Mouse (Mus musculus): ENCODE data around the gene Ube2g2. TPM values are rescaled to one million over a fixed set of nuclear protein-coding genes. Genes with fewer than 3 reads are reported as not detected.
"Not testable (repeated sequence)": the region's sequence is repeated elsewhere in the genome, so short reads cannot be mapped to it uniquely, and the experiment has no call there.

Ube2g2 gene
- total RNA-seq, 2 experiments from 2014 or later: 81.7 to 84.9 TPM

DNA sequence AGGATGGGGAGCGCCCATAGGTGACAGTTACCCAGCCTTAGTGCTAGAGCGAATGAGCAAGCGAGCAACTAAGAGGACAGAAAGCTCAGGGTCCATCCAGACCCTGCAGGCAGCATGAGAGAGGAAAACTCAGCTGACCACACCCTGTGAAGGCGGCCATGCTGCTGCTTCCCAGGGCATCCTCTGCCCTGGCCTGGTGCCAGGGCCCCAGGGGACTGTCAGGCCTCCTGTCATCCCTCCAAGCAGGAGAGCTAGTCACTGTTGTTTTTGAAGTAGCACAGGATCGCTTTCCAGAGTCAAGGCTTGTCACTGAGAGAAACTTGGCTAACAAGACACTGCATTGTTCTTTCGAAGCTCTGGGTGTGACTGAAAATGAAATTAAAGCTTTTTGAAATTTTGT is 16.9 kb downstream of the Ube2g2 start:
- DNase-seq: no peak

DNA sequence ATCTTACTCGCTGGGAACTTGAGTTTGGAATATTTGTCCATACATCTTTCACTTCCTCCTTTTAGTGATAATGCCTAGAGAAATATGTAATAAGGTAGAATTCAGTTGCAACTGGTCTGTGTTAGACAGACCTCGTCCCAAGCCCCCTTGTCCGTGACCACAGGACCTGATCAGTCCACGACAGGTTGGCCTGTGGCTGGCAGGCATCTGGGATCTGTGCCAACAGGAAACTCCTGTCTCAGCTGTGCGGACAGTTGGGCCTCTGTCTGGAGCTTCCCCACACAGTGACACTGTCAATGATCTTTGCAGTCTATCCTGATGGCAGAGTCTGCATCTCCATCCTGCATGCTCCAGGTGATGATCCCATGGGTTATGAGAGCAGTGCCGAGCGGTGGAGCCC is 21.1 kb downstream of the Ube2g2 start:
- DNase-seq: no peak

DNA sequence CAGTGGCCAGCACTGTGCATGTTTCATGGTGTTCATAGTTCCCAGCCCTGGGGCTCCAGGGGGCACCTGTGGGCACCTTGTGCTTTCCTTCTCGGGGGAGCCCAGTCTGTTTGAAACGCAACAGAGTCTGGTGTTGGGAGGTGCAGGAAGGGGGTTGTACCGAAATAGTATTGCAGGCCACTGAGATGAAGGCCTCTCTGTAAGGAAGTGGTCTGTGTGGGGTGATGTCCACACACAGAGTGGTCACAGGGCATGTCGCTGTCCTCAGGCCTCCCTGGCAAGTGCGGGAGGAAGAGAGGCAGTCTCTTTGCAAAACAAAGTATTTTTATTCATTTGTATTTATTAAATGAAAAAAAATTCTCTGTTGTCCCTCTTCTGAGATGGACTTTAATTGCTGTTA is 23.5 kb downstream of the Ube2g2 start:
- no peak for DNase-seq

DNA sequence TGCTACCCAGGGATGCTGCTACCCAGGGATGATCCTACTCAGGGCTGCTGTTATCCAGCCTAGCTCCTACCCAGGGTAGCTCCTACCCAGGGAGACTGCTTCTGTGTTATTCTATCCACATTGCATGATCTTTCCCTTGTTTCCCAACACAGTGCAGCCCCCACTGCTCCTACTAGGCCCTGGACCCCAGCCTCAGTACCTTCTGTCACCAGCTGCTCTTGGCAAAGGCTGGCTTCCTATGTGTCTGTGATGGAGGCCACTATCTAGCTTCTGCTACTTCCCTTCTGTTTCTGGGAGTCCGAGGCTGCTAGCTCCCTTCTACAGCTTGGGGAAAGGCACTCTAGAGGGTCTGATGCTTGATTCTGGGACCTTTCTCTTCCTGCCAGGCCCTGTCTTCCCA is 25.4 kb downstream of the Ube2g2 start:
- DNase-seq: no peak

DNA sequence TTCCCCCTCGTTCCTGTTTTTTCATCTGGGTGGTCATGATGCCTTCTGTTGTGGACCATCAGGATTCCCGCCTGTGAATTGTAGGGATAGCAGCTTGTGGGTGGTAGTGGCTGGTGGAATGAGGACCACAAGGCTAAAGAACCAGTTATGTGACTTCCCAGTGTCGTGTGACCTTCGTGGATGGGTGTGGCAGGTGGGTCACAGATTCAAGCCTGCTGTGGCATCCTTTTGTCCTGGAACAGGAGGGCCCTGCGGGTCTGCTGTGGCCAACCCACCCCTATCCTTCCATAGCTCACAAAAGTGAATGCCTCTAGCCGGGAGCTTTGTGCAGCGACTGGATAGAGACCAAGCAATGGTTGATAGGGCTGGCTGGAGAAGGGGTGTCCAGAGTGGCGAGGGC is 25.8 kb downstream of the Ube2g2 start:
- DNase-seq: no peak

DNA sequence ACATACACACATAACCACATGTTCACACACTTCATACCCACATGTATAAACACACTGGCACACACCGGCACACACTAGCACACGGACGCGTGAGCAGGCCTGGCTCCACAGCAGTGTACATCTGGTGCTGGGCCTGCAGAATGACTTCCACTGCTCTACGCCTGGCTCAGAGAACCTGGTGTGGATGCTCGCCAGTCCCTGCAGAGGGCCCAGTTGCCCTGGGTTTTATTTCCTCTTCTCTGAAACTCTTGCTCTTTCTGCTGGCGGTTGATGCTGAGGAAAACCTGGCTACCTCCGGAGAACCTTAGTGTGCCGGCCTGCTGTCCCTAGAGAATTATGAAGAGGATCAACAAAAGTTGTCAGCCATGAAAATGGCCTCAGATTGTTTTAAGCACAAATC is 30.0 kb downstream of the Ube2g2 start:
- no peak for DNase-seq

DNA sequence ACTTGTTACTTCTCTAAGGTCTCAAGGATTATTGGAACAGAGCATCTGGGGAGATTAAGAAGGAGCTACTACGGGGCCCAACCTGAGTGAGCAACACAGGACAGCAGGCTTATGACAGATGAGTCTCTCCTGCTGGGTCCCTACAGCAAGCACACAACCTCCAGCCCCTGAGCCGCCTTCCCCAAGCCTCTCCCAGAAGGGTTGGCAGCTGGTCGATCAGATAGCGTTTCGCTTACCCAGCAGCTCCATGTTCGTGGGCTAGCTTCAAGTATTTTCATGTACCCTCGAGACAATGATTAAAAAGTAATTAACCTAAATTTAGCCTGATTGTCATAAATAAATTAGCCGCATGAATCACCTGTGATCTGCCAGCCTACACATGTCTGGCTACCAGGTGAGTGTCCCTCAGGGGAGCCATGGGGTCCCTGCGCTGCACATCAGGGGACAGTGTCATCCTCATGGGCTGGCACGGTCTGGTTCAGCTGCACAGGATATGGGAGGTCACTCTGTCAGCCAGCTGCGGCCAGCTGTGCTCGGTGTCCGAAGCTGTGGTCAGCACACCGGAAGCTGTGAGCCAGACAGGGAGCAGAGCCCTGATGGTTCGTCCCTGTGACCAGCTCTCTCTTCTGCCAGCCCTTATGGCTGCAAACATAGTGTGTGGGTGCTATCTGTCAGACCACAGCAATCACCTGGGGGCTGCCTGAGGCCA is 36.4 kb downstream of the Ube2g2 start:
- no peak for DNase-seq

DNA sequence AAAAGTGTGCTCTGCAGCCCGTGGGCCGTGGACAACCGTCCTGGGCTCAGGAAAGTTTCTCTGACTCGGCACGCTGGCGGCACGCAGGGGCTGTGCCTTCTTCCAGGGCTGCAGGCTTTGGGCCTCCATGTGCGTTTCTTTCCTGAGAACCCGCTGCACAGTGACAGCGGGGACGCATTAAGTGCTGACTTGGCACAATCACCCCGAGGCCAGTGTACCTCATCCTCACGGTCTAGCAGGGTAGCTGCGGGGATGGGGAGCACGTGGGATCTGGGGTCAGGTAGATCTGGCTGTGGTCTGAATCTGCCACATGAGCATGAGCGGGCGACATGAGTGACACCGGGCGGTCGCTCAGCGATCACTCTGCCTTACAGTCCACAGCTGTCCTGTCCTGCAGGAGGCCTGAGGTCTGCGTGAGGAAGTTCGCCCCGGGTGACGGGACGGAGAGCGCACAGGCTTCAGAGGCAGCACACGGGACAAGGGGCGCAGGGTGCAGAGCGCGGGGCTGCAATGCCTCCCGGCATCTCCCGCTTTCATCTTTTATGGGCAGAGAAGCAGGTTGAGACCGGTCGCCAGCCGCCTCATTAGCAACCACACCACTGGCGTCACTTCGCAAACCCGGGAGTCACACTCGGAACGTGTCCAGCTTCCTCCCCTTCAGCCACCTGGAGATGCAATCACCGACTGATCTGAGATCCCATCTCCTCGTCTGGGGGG is 42.0 kb downstream of the Ube2g2 start:
- DNase-seq: no peak

DNA sequence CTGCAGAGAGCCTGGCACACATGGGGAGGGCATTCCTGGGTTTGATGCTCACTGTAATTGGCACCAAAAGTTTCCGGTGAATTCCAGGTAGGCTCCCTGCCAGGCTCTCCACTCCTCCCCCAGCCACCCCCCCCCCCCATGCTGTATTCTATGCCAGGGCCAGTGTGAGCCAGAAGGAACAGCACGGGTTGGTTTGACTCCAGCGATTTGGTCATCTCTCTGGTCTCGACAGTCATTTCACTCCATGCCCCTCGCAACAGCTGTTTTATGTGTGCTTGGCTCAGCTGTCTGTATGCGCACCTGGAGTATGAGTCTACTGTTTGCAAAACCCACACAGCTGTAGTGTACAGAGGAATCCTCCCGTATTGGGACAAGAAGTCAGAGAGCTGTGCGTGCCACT is 44.3 kb downstream of the Ube2g2 start:
- no peak for DNase-seq

DNA sequence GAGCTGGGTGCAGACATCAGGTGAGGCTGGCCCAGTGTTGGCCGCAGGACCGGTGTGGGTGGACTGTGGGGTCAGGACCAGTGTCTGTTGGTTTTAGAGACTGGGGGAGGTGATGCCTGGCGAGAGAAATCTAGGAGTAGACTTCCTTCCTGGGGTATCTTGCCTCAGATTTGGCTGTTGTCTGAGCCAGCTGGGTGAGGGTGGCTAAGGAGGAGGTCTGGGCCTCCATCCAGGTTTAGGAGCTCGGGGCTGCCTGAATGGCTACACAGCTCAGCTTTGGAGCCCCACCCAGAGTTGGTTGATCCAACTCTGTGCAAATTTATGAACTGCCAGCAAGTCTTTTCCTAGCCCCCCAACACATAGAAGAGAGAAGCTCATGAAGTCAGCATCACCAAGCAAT is 45.3 kb downstream of the Ube2g2 start:
- no peak for DNase-seq

DNA sequence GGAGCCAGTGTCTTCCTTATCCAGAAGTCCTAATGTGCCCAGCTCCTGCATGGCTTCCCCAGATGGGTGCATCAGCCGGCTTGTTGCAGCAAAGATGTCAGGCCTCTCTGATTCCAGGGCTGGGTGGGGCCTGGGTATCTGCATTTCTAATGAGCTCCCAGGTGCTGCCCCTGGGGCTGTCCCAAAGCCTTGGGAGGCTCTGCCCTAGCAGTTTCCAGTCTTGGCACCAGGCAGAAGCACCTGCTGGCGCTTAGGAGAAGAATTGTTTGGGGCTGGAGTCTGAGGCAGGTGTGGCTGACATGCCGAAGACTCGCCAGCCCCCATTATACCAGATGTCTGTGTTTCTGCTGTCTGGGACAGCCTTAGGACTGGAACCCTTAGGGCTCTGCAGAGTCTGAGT is 48.6 kb downstream of the Ube2g2 start:
- DNase-seq: no peak

DNA sequence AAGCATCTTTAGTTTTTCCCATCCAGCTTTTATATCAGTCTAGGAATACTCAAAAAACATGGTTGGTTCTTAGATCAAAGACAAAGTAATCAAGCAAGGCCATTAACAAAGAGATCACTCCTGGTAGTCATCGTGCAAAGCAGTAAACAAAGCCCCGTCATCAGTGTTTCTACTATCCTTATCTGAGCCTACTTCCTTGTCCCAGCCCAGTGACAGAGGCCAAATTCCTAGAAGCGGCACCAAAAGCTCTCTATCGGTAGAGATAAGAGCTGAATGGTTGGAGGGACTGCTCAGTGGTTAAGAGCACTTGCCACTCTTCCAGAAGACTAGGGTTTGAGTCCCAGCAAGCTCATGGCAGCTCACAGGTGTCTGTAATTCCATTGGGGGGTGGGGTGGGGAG is 49.4 kb downstream of the Ube2g2 start:
- no peak for DNase-seq

DNA sequence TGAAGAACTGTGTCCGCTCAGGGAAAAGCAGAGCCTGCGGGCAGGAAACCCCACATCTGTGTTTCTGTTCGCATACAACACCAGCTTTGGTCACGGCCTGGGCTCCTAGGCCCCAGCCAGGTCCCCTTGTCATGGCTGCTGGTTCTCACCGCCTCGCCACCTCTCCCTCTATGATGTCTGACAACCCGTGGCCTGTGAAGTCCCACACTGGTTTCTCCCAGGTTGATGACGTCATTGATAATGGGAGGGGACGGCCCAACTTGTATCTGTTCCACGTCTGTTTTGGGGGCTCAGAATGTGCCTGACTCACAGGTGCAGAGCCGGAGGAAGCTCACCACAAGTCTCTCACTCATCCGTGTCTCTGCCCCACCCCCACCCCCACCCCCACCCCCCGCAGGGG is 51.7 kb downstream of the Ube2g2 start:
- no peak for DNase-seq

DNA sequence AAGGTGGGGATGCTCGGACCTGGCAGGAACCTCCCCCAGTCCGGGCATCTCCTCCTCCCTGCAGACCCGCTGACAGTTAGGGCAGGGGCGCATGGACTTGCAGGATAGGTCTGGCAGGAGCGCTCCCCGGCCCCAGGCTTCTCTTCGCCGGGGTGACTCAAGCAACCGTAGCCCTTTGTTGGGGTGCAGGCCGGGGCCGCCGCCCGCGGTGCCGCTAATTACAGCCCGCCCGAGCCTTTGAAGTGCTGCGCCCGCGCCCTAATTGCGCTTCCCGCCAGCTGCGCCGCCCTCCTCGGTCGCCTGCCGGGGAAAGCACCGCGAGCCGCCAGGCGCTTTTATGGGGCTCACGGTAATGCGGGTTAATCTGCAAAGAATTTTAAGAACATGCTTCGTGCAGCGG is 55.5 kb downstream of the Ube2g2 start:
- DNase-seq: no peak

DNA sequence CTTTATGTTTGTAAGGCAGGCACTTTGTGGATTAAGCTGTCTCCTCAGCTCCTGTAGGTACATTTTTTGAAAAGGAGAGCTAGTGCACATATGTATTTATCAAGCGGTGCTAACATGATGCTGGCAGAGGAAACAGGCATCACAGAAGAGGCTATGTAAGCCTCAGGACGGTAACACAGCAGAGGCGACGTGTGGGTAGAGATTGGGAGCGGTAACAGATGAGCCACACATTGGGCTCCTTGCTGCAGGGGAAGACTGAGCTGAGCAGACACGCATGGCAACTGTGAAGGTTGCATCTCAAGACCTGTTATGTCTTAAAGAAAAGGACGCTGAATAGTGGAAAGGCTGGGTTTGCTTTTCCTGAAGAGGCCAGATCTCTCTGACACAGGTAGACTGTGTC is 60.9 kb downstream of the Ube2g2 start:
- DNase-seq: no peak

DNA sequence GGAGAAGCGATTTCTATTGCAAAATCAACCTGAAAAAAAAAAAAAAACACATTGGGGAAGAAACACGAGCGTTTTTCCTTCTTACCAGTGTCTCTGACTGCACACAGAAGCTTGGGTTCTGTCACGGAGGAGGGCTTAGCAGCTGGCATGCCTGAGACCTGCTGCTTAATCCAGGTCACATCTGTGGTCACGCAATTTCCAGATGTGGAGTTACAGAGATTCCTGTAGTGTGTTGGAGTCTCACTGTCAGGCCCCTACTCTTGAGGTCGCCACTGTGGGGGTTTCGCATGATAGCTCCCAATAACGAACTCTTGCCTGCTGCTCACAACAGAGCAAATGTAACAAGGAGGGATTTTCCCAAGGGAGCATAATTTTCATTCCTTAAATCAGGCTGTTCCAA is 62.1 kb downstream of the Ube2g2 start:
- no peak for DNase-seq

DNA sequence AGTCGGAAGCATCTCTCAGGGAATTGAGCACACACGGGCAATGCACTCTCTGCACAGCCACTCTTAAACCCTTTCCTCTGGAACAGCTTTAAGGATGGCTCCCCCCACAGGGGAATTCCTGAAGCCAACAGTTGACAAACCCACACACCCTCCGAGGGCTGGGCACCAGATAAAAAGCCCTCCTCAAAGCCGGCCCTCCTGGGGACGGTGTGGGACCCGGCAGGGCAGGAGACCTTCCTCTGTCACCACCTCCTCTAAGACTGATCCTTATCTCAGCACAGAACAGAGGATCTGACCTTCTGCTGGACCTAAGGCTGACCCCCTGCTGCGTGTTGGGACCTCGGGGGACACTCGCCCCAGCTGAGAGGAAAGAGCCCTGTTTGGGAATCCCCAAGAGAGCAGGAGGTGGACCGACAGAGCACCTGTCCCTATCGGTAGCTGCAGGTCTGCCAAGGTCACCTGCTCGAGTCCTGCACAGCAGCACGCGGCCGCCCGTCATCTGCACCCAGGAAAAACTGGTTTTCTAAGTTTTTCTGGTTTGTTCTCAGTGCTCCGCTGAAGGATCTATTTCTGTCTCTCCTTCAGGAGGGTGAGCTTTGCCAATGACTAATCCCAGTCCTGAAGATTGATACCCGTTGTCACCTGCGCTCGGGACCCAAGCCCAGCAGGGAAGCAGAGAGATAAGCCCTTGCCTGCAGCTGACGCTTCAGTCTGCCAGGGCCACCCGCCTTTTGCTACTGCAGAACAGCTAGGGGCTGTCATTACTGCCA is 64.0 kb downstream of the Ube2g2 start, which contains the start of gene Tspear:
Tspear (plus strand) TSS at position 675 of the 770 bp plus-strand sequence.
- DNase-seq: no peak

DNA sequence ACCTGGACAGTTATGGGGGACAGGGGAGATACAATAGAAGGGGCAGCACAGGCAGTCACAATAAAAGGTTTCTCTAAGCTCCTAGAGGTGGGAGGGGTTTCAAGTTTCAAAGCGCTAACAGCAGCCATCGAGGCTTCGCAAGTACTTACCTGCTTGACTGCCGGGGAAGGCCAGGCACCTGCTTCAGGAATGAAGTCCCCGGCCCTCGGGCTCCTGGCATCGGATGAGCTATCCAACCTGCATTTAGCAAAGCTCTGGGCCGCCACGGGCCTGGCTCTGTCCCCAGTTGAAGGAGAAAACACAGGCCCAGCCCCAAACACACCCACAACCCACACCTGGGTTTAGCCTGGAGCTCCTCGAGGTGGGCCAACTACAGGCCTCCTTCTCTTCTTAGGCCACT is 64.9 kb downstream of the Ube2g2 start:
- no peak for DNase-seq

DNA sequence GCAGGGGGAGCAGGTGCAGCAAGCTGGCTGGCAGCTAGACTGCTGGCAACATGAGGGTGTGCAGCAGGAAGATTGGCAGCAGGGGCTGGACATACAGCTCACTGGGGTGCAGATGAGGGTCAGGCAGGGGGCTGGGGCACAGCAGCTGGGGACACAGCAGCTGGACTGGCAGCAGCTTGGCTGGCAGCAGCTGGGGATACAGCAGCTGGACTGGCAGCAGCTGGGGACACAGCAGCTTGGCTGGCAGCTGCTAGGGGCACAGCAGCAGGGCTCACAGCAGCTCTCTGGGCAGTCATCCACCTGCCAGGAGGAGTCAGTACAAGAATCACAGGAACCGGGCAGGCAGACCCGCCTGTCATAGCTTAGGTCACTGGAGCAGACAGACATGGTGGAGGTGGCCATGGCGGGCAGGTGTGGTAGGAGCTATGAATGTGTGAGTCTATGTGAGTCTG is 68.3 kb downstream of the Ube2g2 start, which contains the start of gene Gm19402:
Gm19402 (minus strand) TSS at position 402 of the 452 bp plus-strand sequence.
- not testable (repeated sequence) for DNase-seq
